Mouse (Mus musculus) kidney, embryonic 15.5 days (tissue): Measurements from ENCODE around the gene Atp1a3. TPM values are rescaled to one million over a fixed set of nuclear protein-coding genes. Genes with fewer than 3 reads are reported as not detected.
"Not testable (repeated sequence)": the region's sequence is repeated elsewhere in the genome, so short reads cannot be mapped to it uniquely, and the experiment has no call there.

Experiments used
- ATAC-seq: fragments of 200-750 bp; cut with Nextera tagmentation; replicated peaks from 2 replicates; pipeline ENCODE4 v1.8.0; 2017; ENCODE audit warnings: moderate TSS enrichment; ENCODE audit not compliant: low FRiP score
- H3K27ac ChIP-seq: fragments of 300-500 bp; sonication (generic); 2 replicates; pipeline ENCODE4 v1.5.1; 2015; ENCODE audit warnings: mild to moderate bottlenecking, inconsistent platforms
- H3K27me3 ChIP-seq: fragments of 300-500 bp; sonication (generic); 2 replicates; pipeline ENCODE4 v1.6.1; 2015; ENCODE audit warnings: inconsistent platforms
- H3K36me3 ChIP-seq: fragments of 300-500 bp; sonication (generic); 2 replicates; pipeline ENCODE4 v1.6.1; 2015; ENCODE audit warnings: inconsistent platforms
- H3K4me1 ChIP-seq: fragments of 300-500 bp; sonication (generic); 2 replicates; pipeline ENCODE4 v1.6.1; 2015; ENCODE audit warnings: inconsistent platforms
- H3K4me2 ChIP-seq: fragments of 300-500 bp; sonication (generic); 2 replicates; pipeline ENCODE4 v1.6.1; 2015; ENCODE audit warnings: moderate library complexity, mild to moderate bottlenecking, inconsistent platforms
- H3K4me3 ChIP-seq: fragments of 300-500 bp; sonication (generic); replicated peaks from 2 replicates; pipeline ENCODE4 v1.5.1; 2015; ENCODE audit warnings: mild to moderate bottlenecking, inconsistent platforms
- H3K9ac ChIP-seq: fragments of 300-500 bp; sonication (generic); 2 replicates; pipeline ENCODE4 v1.6.1; 2015; ENCODE audit warnings: mild to moderate bottlenecking, inconsistent platforms
- H3K9me3 ChIP-seq: fragments of 300-500 bp; sonication (generic); replicated peaks from 2 replicates; pipeline ENCODE4 v1.6.1; 2016; ENCODE audit warnings: inconsistent platforms
- WGBS: fragments of 180-500 bp; shearing (Covaris S2); methylation state at CpG from one replicate; pipeline ENCODE4 v1.1.7; 2015; ENCODE audit warnings: mixed read lengths; 5-methylcytosine and 5-hydroxymethylcytosine counted together
- polyA plus RNA-seq: library from polyadenylated mRNA; unstranded; fragments of >200 nt; fragmentation: Nextera tagmentation; extraction: Ambion mirVana; gene quantifications from 2 replicates; pipeline ENCODE4 v1.2.1, GENCODE M21; 2015

The Atp1a3 gene
- 0.68 and 2.1 TPM in 2 replicates for polyA plus RNA-seq

DNA sequence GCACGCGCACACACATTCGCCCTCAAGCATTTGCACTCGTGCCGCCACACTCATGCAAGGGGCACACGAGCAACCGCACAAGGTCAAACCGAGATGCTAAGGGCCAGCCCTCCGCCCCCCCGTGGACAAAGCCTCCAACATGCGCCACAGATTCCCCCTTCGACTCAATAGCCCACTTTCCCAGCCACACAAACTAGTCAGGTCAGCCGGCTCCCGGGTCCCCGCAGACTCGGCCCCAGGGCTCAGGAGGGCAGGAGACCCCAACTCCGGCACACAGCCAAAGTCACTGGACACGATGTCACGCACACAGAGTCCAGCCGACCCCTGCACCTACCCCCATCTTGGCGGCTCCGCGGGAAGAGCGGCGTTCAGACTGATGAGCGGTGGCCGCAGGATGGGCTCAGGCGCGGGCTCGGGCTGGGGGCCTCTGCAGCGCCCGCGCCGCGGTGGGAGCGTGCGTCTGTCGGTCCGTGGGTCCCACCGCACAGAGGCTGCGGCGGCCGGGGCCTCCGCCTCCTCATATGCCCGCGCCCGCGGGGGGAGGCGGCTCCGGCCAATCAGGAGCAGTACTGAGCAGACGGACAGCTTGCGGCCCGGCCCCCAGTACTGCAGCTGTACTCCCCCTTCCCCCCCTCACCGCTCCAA lies at the start of gene Atp1a3:
TSS of gene Atp1a3 (minus strand) at position 538 of the 645 bp plus-strand sequence.
- no peak within 1 kb of the TSS for H3K27ac ChIP-seq
- 0 out of 2 replicates have a peak within 1 kb of the TSS, but pooled peaks have one; percentile 17 for H3K9ac ChIP-seq
- ATAC-seq, result peak; percentile 72; the same call in 1 of the 2 replicates
- H3K9me3 ChIP-seq, result no peaks in the 10 kb centered on the region
- H3K4me3 ChIP-seq, result peak within 1 kb of the TSS; percentile 41
- H3K4me1 ChIP-seq, result peaks cover 17% of the 10 kb centered on the region
- peaks cover 72% of the 10 kb centered on the region for H3K27me3 ChIP-seq
- 1% methylated on average over 53 of the region's 54 CpGs for WGBS
- peak within 1 kb of the TSS; percentile 68 for H3K4me2 ChIP-seq
- H3K36me3 ChIP-seq, result no peaks in the 10 kb centered on the region

DNA sequence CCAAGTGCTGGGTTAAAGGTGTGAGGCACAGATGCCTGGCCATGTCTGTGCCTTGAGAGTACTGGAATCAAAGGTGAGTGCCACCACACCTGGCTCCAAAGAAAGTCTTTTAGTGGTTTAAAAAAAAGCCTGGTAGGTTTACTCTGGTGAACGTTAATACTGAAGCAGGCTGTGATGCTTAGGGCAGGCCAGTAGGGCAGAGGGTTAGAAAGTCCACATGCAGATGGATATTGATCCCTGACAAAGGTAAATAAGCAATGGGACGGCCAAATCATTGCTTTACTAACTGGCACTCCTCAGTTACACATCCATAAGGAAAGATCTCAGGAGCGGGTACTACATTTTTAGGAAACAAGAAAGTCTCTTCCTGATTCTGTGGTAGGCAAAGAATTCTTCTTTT lies 46.8 kb upstream of the Atp1a3 start:
- no peaks in the 10 kb centered on the region for H3K27me3 ChIP-seq
- no peak overlapping the region for H3K4me2 ChIP-seq
- no peak overlapping the region for H3K9ac ChIP-seq
- H3K9me3 ChIP-seq, result no peaks in the 10 kb centered on the region
- H3K4me1 ChIP-seq, result peaks cover 6% of the 10 kb centered on the region; the same call in 1 of the 2 replicates
- H3K4me3 ChIP-seq, result no peak overlapping the region
- H3K27ac ChIP-seq, result no peak overlapping the region
- WGBS, result 90% methylated on average over 3 of the region's 3 CpGs
- ATAC-seq, result no peak
- H3K36me3 ChIP-seq, result peaks cover 79% of the 10 kb centered on the region

- Histone ChIP-seq H3K4me3 (no peak overlapping the region), H3K4me1 (peaks cover 6% of the 10 kb centered on the region; the same call in 1 of the 2 replicates), H3K27ac (no peak overlapping the region), H3K9me3 (no peaks in the 10 kb centered on the region), H3K27me3 (no peaks in the 10 kb centered on the region), H3K9ac (no peak overlapping the region), H3K4me2 (no peak overlapping the region), H3K36me3 (peaks cover 77% of the 10 kb centered on the region)
- no peak for ATAC-seq
- 68% methylated on average over 16 of the region's 16 CpGs for WGBS
Measured at GRCm38 (mm10) chr7:25049295-25049930, 43.7 kb upstream of the Atp1a3 start.

DNA sequence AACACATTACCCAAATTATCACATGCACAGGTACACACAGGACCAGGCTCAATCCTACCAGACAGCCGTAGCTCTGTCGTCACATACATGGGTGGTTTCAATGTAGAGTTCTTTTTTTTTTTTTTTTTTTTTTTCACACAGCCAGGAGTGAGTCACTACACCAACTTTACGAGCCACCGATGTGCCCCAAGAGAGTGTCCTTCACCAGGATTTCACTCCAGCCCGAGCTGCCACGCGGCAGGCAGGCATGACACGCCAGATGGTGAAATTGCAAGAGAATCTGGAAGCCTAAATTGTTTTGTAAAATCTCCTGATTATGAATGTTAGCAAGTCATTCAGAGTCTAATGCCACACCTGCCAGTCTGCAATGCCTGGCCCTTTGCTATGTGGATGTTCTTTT lies 41.6 kb upstream of the Atp1a3 start:
- H3K4me1 ChIP-seq, result peaks cover 6% of the 10 kb centered on the region; the same call in 1 of the 2 replicates
- WGBS, result 89% methylated on average over 8 of the region's 8 CpGs

DNA sequence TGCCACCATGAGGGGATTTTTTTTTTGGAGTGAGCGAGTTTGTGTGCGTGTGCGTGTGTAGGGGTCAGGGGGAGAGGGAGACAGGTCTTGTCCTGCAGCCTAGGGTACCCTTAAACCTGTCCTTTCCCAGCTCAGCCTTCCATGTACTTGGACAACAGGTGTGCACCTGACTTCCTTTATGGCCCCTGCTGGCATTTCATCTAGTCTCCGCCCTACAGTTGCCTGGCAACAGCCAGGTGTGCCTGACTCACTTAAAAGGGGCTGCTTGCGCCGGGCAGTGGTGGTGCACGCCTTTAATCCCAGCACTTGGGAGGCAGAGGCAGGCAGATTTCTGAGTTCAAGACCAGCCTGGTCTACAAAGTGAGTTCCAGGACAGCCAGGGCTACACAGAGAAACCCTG lies 38.8 kb upstream of the Atp1a3 start:
- H3K4me1 ChIP-seq, H3K9ac ChIP-seq, H3K4me2 ChIP-seq, ATAC-seq, H3K27me3 ChIP-seq, H3K4me3 ChIP-seq, H3K9me3 ChIP-seq, H3K27ac ChIP-seq: not testable (repeated sequence)
- peaks cover 82% of the 10 kb centered on the region for H3K36me3 ChIP-seq
- 92% methylated on average over 7 of the region's 7 CpGs for WGBS

More for the DNA sequence above, 41.6 kb upstream of the Atp1a3 start:
- no peak overlapping the region for H3K9ac ChIP-seq
- no peak for ATAC-seq
- no peaks in the 10 kb centered on the region for H3K27me3 ChIP-seq
- no peak overlapping the region for H3K4me3 ChIP-seq
- peaks cover 82% of the 10 kb centered on the region for H3K36me3 ChIP-seq
- no peaks in the 10 kb centered on the region for H3K9me3 ChIP-seq
- H3K27ac ChIP-seq, result no peak overlapping the region
- no peak overlapping the region for H3K4me2 ChIP-seq

GRCm38 (mm10) chr7:25041921-25042320 lies 36.2 kb upstream of the Atp1a3 start:
- Histone ChIP-seq H3K27ac (no peak overlapping the region), H3K27me3 (no peaks in the 10 kb centered on the region), H3K4me2 (no peak overlapping the region), H3K36me3 (peaks cover 76% of the 10 kb centered on the region), H3K4me3 (no peak overlapping the region), H3K9me3 (no peaks in the 10 kb centered on the region), H3K4me1 (no peaks in the 10 kb centered on the region), H3K9ac (no peak overlapping the region)
- no peak for ATAC-seq
- 91% methylated on average over 12 of the region's 12 CpGs for WGBS

GRCm38 (mm10) chr7:25035916-25036315 lies 30.2 kb upstream of the Atp1a3 start:
- Histone ChIP-seq H3K4me1 (no peaks in the 10 kb centered on the region), H3K27ac (no peak overlapping the region), H3K9ac (no peak overlapping the region), H3K4me3 (no peak overlapping the region), H3K36me3 (peaks cover 57% of the 10 kb centered on the region), H3K27me3 (no peaks in the 10 kb centered on the region), H3K4me2 (no peak overlapping the region), H3K9me3 (no peaks in the 10 kb centered on the region)
- no peak for ATAC-seq
- 60% methylated on average over 7 of the region's 7 CpGs for WGBS

DNA sequence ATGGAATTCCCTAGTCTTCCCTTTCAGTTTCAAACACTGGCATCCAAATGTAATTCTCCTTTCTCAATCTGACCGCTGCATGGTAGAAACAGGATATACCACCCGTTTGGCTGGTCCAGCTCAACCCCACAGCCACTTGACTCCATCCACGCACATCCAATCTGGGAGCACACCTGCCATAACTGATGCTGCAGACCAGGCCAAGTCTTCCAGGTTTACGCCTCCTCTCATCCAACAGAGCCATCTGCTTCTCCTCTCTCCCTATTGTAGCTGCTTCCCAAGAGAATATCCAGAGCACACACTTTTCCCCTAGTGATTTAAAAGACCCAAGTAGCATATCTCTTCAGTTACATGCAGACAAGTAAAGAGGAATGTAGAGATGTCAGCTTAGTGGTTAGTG lies 29.0 kb upstream of the Atp1a3 start:
- no peak for ATAC-seq
- 90% methylated on average over 4 of the region's 4 CpGs for WGBS

GRCm38 (mm10) chr7:25031528-25031927 lies 25.8 kb upstream of the Atp1a3 start:
- H3K36me3 ChIP-seq, result peaks cover 45% of the 10 kb centered on the region
- no peaks in the 10 kb centered on the region for H3K9me3 ChIP-seq
- no peak overlapping the region for H3K4me2 ChIP-seq
- WGBS, result 78% methylated on average over 3 of the region's 3 CpGs
- no peaks in the 10 kb centered on the region for H3K4me1 ChIP-seq
- no peak overlapping the region for H3K4me3 ChIP-seq
- H3K27me3 ChIP-seq, result no peaks in the 10 kb centered on the region
- ATAC-seq, result no peak
- no peak overlapping the region for H3K27ac ChIP-seq
- no peak overlapping the region for H3K9ac ChIP-seq

More for the DNA sequence above, 29.0 kb upstream of the Atp1a3 start:
- H3K4me3 ChIP-seq, result no peak overlapping the region
- H3K36me3 ChIP-seq, result peaks cover 52% of the 10 kb centered on the region
- H3K9me3 ChIP-seq, result no peaks in the 10 kb centered on the region
- no peak overlapping the region for H3K27ac ChIP-seq
- no peaks in the 10 kb centered on the region for H3K27me3 ChIP-seq
- H3K4me2 ChIP-seq, result no peak overlapping the region
- no peak overlapping the region for H3K9ac ChIP-seq
- no peaks in the 10 kb centered on the region for H3K4me1 ChIP-seq

- Histone ChIP-seq H3K27ac (no peak overlapping the region), H3K9ac (no peak overlapping the region), H3K4me2 (no peak overlapping the region), H3K36me3 (peaks cover 32% of the 10 kb centered on the region), H3K9me3 (no peaks in the 10 kb centered on the region), H3K4me3 (no peak overlapping the region), H3K4me1 (no peaks in the 10 kb centered on the region), H3K27me3 (no peaks in the 10 kb centered on the region)
- no peak for ATAC-seq
- WGBS, result 52% methylated on average over 5 of the region's 5 CpGs
Measured at GRCm38 (mm10) chr7:25030032-25030753, 24.4 kb upstream of the Atp1a3 start.

DNA sequence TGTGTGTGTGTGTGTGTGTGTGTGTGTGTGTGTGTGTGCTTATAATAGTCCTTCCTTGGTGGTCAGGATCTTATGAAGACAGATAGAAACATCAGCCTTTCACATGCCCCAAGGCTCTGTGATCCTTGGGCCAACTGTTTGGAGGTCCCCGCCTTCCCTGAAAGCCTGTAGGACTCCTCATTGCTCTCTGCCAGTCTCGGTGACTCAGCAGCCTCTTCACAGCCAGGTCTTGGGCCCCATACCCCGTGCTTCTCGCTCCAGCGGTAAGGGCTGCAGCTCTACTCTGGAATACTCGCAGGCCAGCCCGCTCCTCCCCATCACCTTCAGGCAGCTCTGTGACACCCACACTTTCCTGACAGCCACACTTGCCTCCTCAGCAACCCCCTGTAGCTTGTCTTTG lies 20.7 kb upstream of the Atp1a3 start:
- Histone ChIP-seq H3K9ac (no peak overlapping the region), H3K27me3 (no peaks in the 10 kb centered on the region), H3K36me3 (peaks cover 31% of the 10 kb centered on the region), H3K4me1 (no peaks in the 10 kb centered on the region), H3K9me3 (no peaks in the 10 kb centered on the region), H3K27ac (no peak overlapping the region), H3K4me2 (no peak overlapping the region), H3K4me3 (no peak overlapping the region)
- 56% methylated on average over 7 of the region's 7 CpGs for WGBS
- no peak for ATAC-seq

DNA sequence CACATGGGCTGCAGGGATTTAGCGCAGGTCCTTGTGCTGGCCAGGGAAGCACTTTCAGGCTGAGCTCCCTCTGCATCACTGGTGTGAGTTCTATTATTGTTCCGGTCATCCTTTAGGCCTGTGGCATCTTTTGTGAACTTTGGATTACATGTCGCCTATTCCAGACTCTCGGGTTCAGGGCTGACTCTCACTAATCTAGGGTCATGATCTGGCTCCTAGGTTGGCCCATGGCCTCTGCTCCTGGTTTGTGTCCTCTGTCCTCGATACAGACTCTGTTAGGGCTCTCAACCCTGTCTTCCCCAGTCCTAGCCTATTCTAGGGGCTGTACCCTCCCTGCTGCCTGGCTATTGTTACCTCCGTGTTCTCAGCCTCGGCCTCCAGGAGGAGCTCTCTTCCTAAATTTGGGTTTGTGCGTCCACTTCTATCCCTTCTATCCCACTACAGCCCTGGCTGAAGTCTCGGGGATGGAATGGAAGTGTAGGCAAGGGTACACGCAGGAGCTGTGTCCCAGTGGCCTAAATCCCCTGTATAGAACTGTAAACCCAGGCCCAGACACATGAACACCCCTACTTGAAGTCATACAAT lies 20.2 kb upstream of the Atp1a3 start:
- Histone ChIP-seq H3K4me1 (no peaks in the 10 kb centered on the region), H3K4me3 (no peak overlapping the region), H3K36me3 (peaks cover 36% of the 10 kb centered on the region), H3K4me2 (no peak overlapping the region), H3K9me3 (no peaks in the 10 kb centered on the region), H3K27me3 (no peaks in the 10 kb centered on the region), H3K27ac (no peak overlapping the region), H3K9ac (no peak overlapping the region)
- WGBS, result 60% methylated on average over 10 of the region's 10 CpGs
- no peak for ATAC-seq
